Mouse (Mus musculus) brain, embryonic 14.5 days (tissue): ENCODE measurements around the gene Tfdp2.

ENCODE experiments used
- CTCF ChIP-seq: fragments of 200-500 bp; IDR thresholded peaks from 2 replicates; pipeline ENCODE4 v1.5.1; 2012; ENCODE audit warnings: inconsistent platforms, mild to moderate bottlenecking, moderate library complexity, borderline replicate concordance; ENCODE audit not compliant: insufficient read depth, insufficient read length; ENCODE audit errors: extremely low read depth
- POLR2A ChIP-seq: fragments of 200-500 bp; IDR thresholded peaks from 2 replicates; pipeline ENCODE4 v1.6.1; 2012; ENCODE audit warnings: mild to moderate bottlenecking, inconsistent platforms, borderline replicate concordance; ENCODE audit not compliant: poor library complexity, insufficient read depth, insufficient read length, severe bottlenecking; ENCODE audit errors: extremely low read depth

GRCm38 (mm10) chr9:96326496-96326923 lies 130.4 kb downstream of the Tfdp2 start:
- TF ChIP-seq POLR2A (no peak), CTCF (no peak)
